Mouse (Mus musculus) left cerebral cortex, adult 9 months (tissue): ENCODE measurements around the gene Themis.

Source experiments
- DNase-seq, 2 experiments: peaks; one replicate each; pipeline ENCODE4 v3.0.0; 2022; ENCODE audit warnings: low spot score in 2 of 2

The Themis gene

GRCm38 (mm10) chr10:28805160-28805559 is 137.0 kb downstream of the Themis start:
- no peak for DNase-seq

DNA sequence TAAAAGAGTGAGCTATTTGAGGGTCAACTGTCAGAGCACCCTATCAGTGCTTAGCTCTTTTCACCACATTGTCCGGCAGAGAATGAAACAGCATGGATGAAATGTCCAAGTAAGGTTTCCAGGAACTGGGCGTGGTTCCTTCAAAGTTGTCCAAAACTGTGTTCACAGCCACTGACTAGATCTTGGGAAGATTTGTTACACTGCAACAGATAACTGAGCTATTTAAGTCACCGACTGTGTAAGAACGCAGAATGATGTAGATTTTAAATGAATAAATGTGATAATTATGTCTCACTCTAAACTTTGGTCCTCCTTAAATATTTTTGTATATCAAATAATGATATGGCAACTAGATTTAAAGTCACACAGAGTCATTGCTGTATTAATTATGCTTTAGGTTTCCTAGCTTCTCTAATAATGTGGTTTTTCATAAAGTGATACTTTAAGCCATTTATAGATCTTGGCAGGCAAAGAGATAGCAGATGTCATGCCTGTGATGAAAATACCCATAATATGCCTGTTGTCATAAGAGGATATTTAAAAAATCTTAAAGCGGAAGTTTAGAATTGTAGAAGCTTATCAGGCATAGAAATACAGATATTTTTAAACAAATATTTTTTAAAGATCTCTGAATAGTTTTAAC is 143.9 kb downstream of the Themis start:
- DNase-seq: no peak

GRCm38 (mm10) chr10:28812571-28812936 is 144.4 kb downstream of the Themis start:
- DNase-seq: no peak

- no peak for DNase-seq
These were observed 148.0 kb downstream of the Themis start for GRCm38 (mm10) chr10:28816160-28816559.

DNA sequence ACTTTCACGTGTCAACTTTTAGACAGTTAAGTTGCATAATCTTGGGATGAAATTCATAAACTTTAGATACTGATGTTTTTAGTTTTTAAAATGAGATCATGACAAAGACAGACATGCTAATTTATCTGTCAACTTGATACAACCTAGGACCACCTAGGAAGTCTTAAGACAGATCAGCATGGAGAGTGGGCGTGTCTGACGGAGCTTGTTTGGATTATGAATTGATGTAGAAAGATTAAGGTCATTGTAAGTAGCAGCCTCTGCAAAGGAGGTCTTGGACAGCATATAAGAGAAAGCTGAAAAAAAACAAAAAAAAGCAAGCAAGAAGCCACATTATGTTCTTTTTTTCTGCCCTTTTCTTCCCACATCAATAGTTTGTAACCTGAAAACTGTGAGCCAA is 154.2 kb downstream of the Themis start:
- no peak for DNase-seq

GRCm38 (mm10) chr10:28842605-28843004 is 174.4 kb downstream of the Themis start:
- DNase-seq: no peak

- peak in 1 of 2 experiments; percentile 70 for DNase-seq
These were observed 175.9 kb downstream of the Themis start for GRCm38 (mm10) chr10:28843755-28844717.

GRCm38 (mm10) chr10:28856154-28856553 is 188.0 kb downstream of the Themis start:
- peak in 1 of 2 experiments; percentile 1 for DNase-seq

DNA sequence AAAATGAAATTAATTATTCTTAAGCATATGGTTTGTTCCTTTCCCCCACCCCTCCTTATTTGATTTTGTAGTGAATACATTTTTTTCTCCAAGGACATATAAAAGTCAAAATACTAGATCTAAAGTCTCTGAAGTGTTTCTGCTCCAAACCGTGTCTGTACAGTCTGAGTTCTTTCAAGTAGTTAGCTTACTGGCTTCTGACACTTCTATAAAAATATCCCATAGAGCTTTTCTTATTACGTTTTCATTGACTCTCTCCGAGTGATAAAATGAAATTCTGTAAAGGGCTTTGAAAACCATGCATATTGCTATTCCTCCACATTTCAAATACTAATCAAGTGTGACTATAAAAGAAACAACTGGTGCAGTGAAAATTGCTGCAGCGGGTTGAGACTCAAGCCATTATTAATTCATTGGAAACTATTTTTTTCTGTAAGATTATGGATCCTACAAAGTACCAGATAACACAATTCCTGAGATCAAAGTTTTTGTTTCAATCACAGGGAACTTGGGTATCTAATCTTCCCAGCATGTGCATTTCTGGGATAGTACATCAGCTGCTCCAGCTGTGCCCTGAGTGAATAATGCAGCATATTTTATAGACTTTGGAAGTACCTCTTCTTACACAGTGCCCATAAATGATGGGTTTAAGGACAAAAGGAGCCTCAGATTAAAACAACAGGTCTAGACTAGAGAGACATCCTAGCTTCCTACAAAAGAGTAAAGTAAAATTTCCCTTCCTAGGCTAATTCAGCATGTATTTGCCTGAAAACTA is 202.6 kb downstream of the Themis start:
- no peak for DNase-seq

GRCm38 (mm10) chr10:28874605-28875004 is 206.4 kb downstream of the Themis start:
- DNase-seq: no peak

DNA sequence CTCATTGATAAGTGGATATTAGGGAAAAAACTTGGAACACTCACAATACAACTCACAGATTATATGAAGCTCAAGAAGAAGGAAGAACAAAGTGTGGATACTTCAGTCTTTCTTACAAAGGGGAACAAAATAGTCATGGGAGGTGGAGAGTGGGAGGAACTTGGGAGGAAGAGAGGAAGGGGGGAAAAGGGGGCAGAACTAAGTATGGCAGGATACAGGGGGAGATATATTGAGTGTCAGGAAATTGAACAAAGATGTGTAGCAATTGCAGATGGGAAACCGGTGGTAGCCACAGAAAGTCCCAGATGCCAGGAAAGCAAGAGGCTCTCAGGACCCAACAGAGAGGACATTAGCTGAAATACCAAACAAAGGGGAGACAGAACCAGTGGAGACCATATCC is 219.5 kb downstream of the Themis start:
- no peak for DNase-seq

- DNase-seq: no peak
These were observed 222.7 kb downstream of the Themis start for GRCm38 (mm10) chr10:28890886-28891285.

DNA sequence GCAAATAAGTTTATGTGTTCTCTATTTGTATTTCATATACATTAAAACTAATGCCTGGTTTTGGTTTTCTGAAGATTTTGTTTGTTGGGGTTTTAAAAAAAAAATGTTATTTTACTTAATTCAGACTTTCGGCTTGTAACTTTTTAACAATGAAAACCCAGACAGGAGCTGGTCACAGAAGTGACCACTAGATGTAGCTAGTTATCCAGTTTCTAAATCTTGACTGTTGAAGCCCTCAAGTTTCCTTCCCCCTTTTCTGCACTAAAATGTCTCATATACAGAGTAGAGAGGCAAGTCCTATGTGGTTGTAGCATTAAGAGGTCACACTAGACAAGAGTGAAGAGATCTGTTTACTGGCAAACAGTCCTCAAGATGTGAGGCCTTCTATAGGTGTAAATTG is 230.2 kb downstream of the Themis start:
- no peak for DNase-seq
